Mouse (Mus musculus) spleen, adult 2 months (tissue): ENCODE measurements at regions not wholly inside any gene's neighbourhood (a gene's known extent, or its start where the extent isn't known, plus 50 kb on each side); places are given as distances from the start of the nearest gene placed in this dataset.

Source experiments
- DNase-seq, 2 experiments: peaks; one replicate each; pipeline versions ENCODE4 v3.0.0 to v3.0.0-alpha.2; 2012 to 2021; ENCODE audit warnings: low spot score in 2 of 2, low read depth in 1 of 2
- H3K27ac ChIP-seq: fragments of 200-500 bp; 2 replicates; pipeline ENCODE4 v1.5.1; 2012; ENCODE audit warnings: low read length, inconsistent platforms; ENCODE audit not compliant: insufficient read depth
- H3K27me3 ChIP-seq: fragments of 200-500 bp; 2 replicates; pipeline ENCODE4 v1.6.1; 2012; ENCODE audit warnings: mild to moderate bottlenecking, moderate library complexity, low read length, inconsistent platforms; ENCODE audit not compliant: control insufficient read depth, insufficient read depth
- H3K36me3 ChIP-seq: fragments of 200-500 bp; 2 replicates; pipeline ENCODE4 v1.6.1; 2012; ENCODE audit warnings: mild to moderate bottlenecking, low read length, inconsistent platforms; ENCODE audit not compliant: control insufficient read depth, insufficient read depth
- H3K4me1 ChIP-seq: fragments of 200-500 bp; 2 replicates; pipeline ENCODE4 v1.6.1; 2011; ENCODE audit warnings: inconsistent platforms; ENCODE audit not compliant: control insufficient read depth, insufficient read depth, insufficient read length
- H3K4me3 ChIP-seq: fragments of 200-500 bp; 2 replicates; pipeline ENCODE4 v1.5.1; 2011; ENCODE audit warnings: mild to moderate bottlenecking, inconsistent platforms; ENCODE audit not compliant: insufficient read depth, insufficient read length; ENCODE audit errors: extremely low read depth
- CTCF ChIP-seq: fragments of 200-500 bp; IDR thresholded peaks from 2 replicates; pipeline ENCODE4 v1.5.1; 2011; ENCODE audit warnings: mild to moderate bottlenecking, inconsistent platforms; ENCODE audit not compliant: insufficient read depth, insufficient read length, insufficient replicate concordance; ENCODE audit errors: extremely low read depth
- POLR2A ChIP-seq: fragments of 200-500 bp; IDR thresholded peaks from 2 replicates; pipeline ENCODE4 v1.6.1; 2011; ENCODE audit warnings: low read depth, low read length, inconsistent platforms
- WGBS: fragments of 180-500 bp; shearing (Covaris S2); methylation state at CpG from one replicate; pipeline ENCODE4 v1.1.7; 2018; 5-methylcytosine and 5-hydroxymethylcytosine counted together

DNA sequence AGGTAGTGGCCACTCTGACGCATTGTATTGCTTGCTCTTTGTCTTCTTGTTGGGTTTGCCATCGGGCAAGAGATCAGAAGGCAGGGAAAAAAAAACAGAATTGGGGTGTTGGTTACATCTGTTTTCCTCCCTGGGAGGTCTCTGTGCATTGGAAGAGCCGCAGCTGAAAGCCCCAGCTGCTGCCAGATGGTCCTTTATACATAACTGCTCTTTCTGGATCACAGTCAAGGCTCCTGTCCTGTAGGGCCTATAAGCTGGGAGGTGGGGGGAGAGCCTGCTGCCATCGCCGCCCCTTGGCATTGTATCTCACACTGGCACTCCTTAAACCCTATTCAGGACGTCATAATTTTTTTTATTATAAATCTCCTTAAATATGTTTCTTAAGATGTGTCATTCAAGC is 101.9 kb upstream of the Rnd3 start:
- Histone ChIP-seq H3K27me3 (no peaks in the 10 kb centered on the region), H3K4me3 (no peak overlapping the region), H3K36me3 (no peaks in the 10 kb centered on the region), H3K27ac (no peak overlapping the region), H3K4me1 (no peaks in the 10 kb centered on the region)
- no peak for DNase-seq
- TF ChIP-seq POLR2A, result no peak
- no peak for TF ChIP-seq CTCF
- WGBS, result 89% methylated on average over 6 of the region's 6 CpGs

DNA sequence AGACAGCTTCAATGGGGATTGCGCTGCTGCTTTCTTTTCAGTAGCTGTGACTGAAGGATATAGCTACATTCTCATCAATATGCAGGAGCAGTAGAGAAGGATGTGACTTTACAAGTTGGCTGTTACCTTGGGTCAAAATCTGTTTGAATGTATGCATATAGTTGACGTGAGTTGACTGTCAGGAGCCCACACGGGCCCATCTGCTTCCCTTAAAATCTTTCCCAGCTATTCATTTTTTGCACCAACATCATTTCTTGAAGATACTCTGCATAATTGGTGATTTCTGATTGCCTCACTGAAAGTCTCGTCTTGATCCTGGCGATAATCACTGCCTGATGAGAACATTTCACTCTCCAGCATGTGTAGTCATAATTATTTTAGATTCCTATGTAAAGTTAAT is 92.7 kb upstream of the Rnd3 start:
- WGBS, result 85% methylated on average over 5 of the region's 5 CpGs

DNA sequence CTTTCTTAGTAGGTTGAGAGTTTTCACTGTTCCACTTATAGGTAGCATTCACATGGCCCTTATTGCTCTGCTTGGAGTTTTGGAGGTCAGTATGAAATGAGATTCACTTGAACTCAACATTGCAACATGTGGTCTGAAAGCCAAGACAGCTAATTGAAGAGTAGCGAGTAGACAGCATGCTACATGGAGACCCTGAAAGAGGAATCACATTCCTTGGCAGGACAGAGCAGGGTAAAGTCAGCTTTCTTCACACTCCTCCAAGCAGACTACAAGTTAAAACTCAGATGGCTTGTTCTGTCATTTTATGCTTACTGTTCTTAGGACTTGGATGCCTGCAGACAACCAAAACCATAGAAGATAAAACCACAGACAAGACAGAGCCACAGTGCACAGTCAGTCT is 91.1 kb upstream of the Rnd3 start:
- H3K27ac ChIP-seq, result no peak overlapping the region
- DNase-seq, result no peak
- no peak overlapping the region for H3K4me3 ChIP-seq
- no peaks in the 10 kb centered on the region for H3K27me3 ChIP-seq
- no peaks in the 10 kb centered on the region for H3K36me3 ChIP-seq
- 95% methylated on average over 1 of the region's 1 CpGs for WGBS
- no peak for TF ChIP-seq CTCF
- TF ChIP-seq POLR2A, result no peak
- no peaks in the 10 kb centered on the region for H3K4me1 ChIP-seq

More for the DNA sequence above, 92.7 kb upstream of the Rnd3 start:
- Histone ChIP-seq H3K27me3 (no peaks in the 10 kb centered on the region), H3K36me3 (no peaks in the 10 kb centered on the region), H3K4me3 (no peak overlapping the region), H3K27ac (no peak overlapping the region), H3K4me1 (no peaks in the 10 kb centered on the region)
- TF ChIP-seq POLR2A (no peak), CTCF (no peak)
- DNase-seq, result no peak

DNA sequence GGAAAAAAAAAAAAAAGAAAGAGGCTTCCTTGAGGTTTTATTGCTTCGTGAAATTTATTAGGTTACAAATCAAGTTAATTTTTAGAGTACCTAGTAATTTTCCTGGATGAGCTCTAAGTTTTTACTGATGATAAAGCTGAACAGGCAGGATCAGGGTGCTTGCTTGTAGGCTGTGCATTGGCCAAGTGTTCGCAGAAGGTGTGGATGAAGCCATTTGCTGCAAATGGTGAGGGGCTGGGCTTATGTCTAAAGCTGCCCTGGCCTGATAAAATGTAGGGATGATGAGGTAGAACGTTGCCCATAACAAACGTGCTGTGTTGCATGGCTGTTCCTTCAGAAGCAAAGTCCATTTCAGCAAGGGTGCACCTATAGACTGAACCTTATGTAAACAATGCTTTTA is 90.1 kb upstream of the Rnd3 start:
- no peak overlapping the region for H3K4me3 ChIP-seq
- no peak overlapping the region for H3K27ac ChIP-seq
- WGBS, result 57% methylated on average over 4 of the region's 4 CpGs
- H3K27me3 ChIP-seq, result no peaks in the 10 kb centered on the region
- TF ChIP-seq CTCF (no peak), POLR2A (no peak)
- no peaks in the 10 kb centered on the region for H3K36me3 ChIP-seq
- DNase-seq, result no peak
- H3K4me1 ChIP-seq, result no peaks in the 10 kb centered on the region

DNA sequence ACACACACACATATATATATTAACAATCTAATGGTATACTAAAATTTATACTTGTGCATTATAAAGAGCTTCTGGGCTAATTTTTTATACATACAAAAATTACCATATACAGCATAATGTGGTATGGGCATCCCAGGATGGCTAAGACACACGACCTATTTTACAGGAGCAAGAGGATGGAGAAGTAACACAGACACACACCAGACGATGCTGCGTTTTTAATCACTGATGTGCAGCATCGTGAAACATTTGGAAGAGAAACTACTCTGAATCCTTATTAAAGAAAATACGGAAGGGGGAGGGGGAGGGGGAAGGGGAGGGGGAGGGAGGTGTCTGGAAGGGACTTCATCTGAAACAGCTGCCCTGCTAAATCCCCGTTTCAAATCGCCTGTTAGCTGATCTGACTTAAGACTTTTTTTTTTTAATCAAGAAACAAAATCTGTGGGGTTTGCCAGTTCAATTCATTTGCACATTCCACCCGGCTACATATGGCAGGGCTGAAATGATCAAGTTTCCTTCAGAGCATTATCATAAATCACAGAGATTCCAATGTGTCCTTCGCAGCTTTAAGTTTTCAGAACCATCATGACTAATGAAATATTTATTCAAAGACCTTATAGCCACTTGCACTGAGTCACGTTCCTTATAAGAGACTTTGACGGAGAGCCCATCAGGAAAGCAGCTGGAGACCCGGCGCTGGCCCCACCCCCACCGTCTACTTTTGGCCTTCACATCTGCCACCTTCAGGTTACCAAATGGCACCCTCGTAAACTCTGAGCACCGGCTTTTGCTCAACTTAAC is 89.4 kb upstream of the Rnd3 start:
- no peaks in the 10 kb centered on the region for H3K27me3 ChIP-seq
- H3K4me3 ChIP-seq, result no peak overlapping the region
- WGBS, result 30% methylated on average over 16 of the region's 16 CpGs
- TF ChIP-seq POLR2A (no peak), CTCF (no peak)
- DNase-seq, result no peak
- H3K4me1 ChIP-seq, result no peaks in the 10 kb centered on the region
- no peak overlapping the region for H3K27ac ChIP-seq
- no peaks in the 10 kb centered on the region for H3K36me3 ChIP-seq

DNA sequence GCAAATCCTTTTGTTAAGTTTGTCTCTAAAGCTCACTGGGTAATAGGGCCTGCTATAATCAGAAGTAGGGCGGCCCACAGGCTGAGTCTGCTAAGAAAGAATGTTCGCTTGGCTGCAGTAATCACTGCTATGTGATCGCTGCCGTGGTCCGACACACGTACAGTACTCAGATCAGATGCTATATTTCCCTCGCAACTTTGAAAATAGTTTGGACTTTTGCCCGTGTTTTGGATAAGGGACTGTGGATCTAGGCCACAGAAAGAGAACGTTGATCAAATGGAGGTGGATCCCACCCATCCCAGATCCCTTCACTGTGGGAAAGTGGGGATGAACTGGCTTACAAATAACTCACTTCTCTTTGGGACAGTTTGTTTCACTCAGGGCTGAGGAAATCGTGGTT is 88.5 kb upstream of the Rnd3 start:
- Histone ChIP-seq H3K36me3 (no peaks in the 10 kb centered on the region), H3K27ac (no peak overlapping the region), H3K4me3 (no peak overlapping the region), H3K27me3 (no peaks in the 10 kb centered on the region), H3K4me1 (no peaks in the 10 kb centered on the region)
- TF ChIP-seq POLR2A (no peak), CTCF (no peak)
- DNase-seq, result no peak
- WGBS, result 91% methylated on average over 10 of the region's 10 CpGs

DNA sequence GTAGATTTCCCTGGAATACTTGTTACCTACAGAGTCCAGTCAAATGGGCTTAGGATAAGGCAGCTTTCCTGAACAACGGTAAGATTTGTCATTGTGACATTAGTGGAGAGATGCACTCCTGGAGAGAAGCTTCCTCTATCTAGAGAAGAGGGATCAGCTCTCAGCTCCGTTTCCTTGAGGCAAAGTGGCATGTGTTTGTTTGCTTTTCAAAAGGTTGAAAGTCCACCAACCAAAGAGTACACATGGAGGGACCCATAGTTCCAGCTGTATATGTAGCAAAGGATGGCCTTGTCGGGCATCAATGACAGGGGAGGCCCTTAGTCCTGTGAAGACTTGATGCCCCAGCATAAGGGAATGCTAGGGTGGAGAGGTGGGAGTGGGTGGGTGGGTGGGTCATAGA is 87.9 kb upstream of the Rnd3 start:
- 87% methylated on average over 3 of the region's 3 CpGs for WGBS
- H3K4me3 ChIP-seq, result no peak overlapping the region
- H3K27me3 ChIP-seq, result no peaks in the 10 kb centered on the region
- no peak for DNase-seq
- no peaks in the 10 kb centered on the region for H3K4me1 ChIP-seq
- H3K27ac ChIP-seq, result no peak overlapping the region
- TF ChIP-seq CTCF (no peak), POLR2A (no peak)
- H3K36me3 ChIP-seq, result no peaks in the 10 kb centered on the region
